Comparison of ENCODE assay signal across 23 mouse cellular contexts in the genomic region with DNA sequence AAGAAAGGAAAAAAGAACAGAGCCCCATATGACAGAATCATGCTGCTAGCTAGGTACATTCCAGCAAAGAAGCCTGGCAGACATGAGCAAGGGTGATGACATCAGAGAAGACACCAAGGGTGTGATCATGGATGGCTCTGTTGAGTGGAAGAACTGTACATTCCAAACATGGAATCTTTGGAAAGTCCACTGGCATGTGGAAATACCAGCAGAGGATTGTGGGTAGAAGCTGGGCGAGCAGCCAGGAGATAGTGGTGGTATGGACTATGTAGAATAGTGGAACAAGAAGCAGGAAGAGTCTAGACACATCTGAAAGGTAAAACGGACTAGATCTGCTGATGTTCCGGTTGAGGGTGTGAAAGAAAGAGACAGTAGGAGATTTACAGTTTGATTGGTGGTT. TPM values are rescaled to one million over a fixed set of nuclear protein-coding genes. Genes with fewer than 3 reads are reported as not detected.
A peak's percentile ranks its signal among the peaks of the same experiment; 100 is the strongest.
DNase-seq lines count a peak whose midpoint lies in the region; ATAC-seq lines count a peak whose summit lies in the region.
"Had no signal": no experiment of that assay in that cellular context is flagged by ENCODE, and none has a peak within 500 bp of the region (broad histone marks: within the 10 kb centered on the region; RNA-seq: fewer than 3 reads in every experiment).

No protein-coding gene starts in this region.

- H3K4me3 ChIP-seq in midbrain, embryonic 10.5 days: no peak overlapping the region
- no peak overlapping the region for H3K4me3 ChIP-seq in midbrain, embryonic 15.5 days
- no peak overlapping the region for H3K4me3 ChIP-seq in heart, embryonic 14.5 days (ENCODE audit: control insufficient read depth in 1 of 2, insufficient read depth in 1 of 2, low read depth in 1 of 2, low read length in 2 of 2)
- H3K4me3 ChIP-seq: embryonic facial prominence, embryonic 10.5 days; forebrain, embryonic 13.5 days; hindbrain, embryonic 12.5 days; limb, embryonic 13.5 days; neural tube, embryonic 15.5 days had no signal

- no peak for ATAC-seq in midbrain, embryonic 15.5 days (replicated peaks)
- no peak for ATAC-seq in heart, embryonic 14.5 days (ENCODE audit: insufficient number of reproducible peaks, insufficient read depth, low FRiP score, low read depth)
- ATAC-seq: CD4-positive, CD25-positive, alpha-beta regulatory T cell, adult 4 months; forebrain, embryonic 13.5 days; intestine, embryonic 16.5 days had no signal

- H3K27ac ChIP-seq in midbrain, embryonic 10.5 days (replicated peaks): peak overlapping the region; percentile 93
- no peak overlapping the region for H3K27ac ChIP-seq in midbrain, embryonic 15.5 days
- peak overlapping the region; percentile 70 to 88 for H3K27ac ChIP-seq in heart, embryonic 14.5 days (replicated peaks in 1 of 2; ENCODE audit: control insufficient read depth in 1 of 2, insufficient read depth in 1 of 2, low read depth in 2 of 2, low read length in 2 of 2)
- H3K27ac ChIP-seq: forebrain, embryonic 13.5 days; limb, embryonic 13.5 days; neural tube, embryonic 15.5 days had no signal

- no peak overlapping the region for H3K9ac ChIP-seq in midbrain, embryonic 15.5 days
- H3K9ac ChIP-seq in heart, embryonic 14.5 days (ENCODE audit: low read length): no peak overlapping the region
- H3K9ac ChIP-seq: forebrain, embryonic 13.5 days; hindbrain, embryonic 12.5 days; limb, embryonic 13.5 days; neural tube, embryonic 15.5 days had no signal

- peaks cover 1% of the 10 kb centered on the region for H3K36me3 ChIP-seq in midbrain, embryonic 10.5 days
- H3K36me3 ChIP-seq in midbrain, embryonic 15.5 days (replicated peaks): no peaks in the 10 kb centered on the region
- H3K36me3 ChIP-seq in heart, embryonic 14.5 days (ENCODE audit: control insufficient read depth, insufficient read depth, low read length): no peaks in the 10 kb centered on the region
- H3K36me3 ChIP-seq: embryonic facial prominence, embryonic 10.5 days; G1E; hindbrain, embryonic 12.5 days; limb, embryonic 13.5 days; neural tube, embryonic 15.5 days had no signal

- 96% methylated on average over 3 of the region's 3 CpGs for WGBS in midbrain, embryonic 10.5 days
- 95% methylated on average over 3 of the region's 3 CpGs for WGBS in midbrain, embryonic 15.5 days
- 11% methylated on average over 3 of the region's 3 CpGs for WGBS in heart, embryonic 14.5 days

- H3K4me1 ChIP-seq in midbrain, embryonic 10.5 days: peaks cover 74% of the 10 kb centered on the region
- H3K4me1 ChIP-seq in midbrain, embryonic 15.5 days: peaks cover 26% of the 10 kb centered on the region
- H3K4me1 ChIP-seq in heart, embryonic 14.5 days (ENCODE audit: control insufficient read depth in 2 of 2, insufficient read depth in 2 of 2, low read length in 2 of 2): peaks cover 30 to 52% of the 10 kb centered on the region in 2 experiments

- DNase-seq in kidney, postnatal 4 days: peak; percentile 50 to 51
- no peak for DNase-seq in kidney, adult 9 months
- no peak for DNase-seq in midbrain, embryonic 10.5 days (ENCODE audit: low spot score)
- DNase-seq in heart, postnatal 4 days: peak; percentile 89
- DNase-seq in adrenal gland, adult 18-20 months (ENCODE audit: low spot score in 2 of 2): no peak
- DNase-seq: adrenal gland, adult 2 months; gastrocnemius, postnatal 25 days; kidney, postnatal 14 days; layer of hippocampus, adult 9-11 months; thymus, postnatal 25 days had no signal

- H3K4me2 ChIP-seq in midbrain, embryonic 15.5 days: no peak overlapping the region
- peak overlapping the region; percentile 21; the same call in 1 of the 2 replicates for H3K4me2 ChIP-seq in heart, embryonic 14.5 days (ENCODE audit: low read length)
- H3K4me2 ChIP-seq: forebrain, embryonic 13.5 days; hindbrain, embryonic 12.5 days; limb, embryonic 13.5 days; midbrain, embryonic 11.5 days; neural tube, embryonic 15.5 days had no signal

- H3K27me3 ChIP-seq in midbrain, embryonic 10.5 days (ENCODE audit: low read depth, poor library complexity, severe bottlenecking): peaks cover 22% of the 10 kb centered on the region
- H3K27me3 ChIP-seq in midbrain, embryonic 15.5 days (replicated peaks): no peaks in the 10 kb centered on the region
- no peaks in the 10 kb centered on the region for H3K27me3 ChIP-seq in heart, embryonic 14.5 days (ENCODE audit: control insufficient read depth, insufficient read depth, low read length)
- H3K27me3 ChIP-seq: hindbrain, embryonic 12.5 days; neural tube, embryonic 15.5 days had no signal

- no peaks in the 10 kb centered on the region for H3K9me3 ChIP-seq in midbrain, embryonic 10.5 days (replicated peaks)
- H3K9me3 ChIP-seq in midbrain, embryonic 15.5 days: no peaks in the 10 kb centered on the region
- no peaks in the 10 kb centered on the region for H3K9me3 ChIP-seq in heart, embryonic 14.5 days (ENCODE audit: control insufficient read depth, low read length)
- H3K9me3 ChIP-seq: embryonic facial prominence, embryonic 10.5 days; forebrain, embryonic 13.5 days; G1E; hindbrain, embryonic 12.5 days; limb, embryonic 13.5 days; neural tube, embryonic 15.5 days had no signal

RNA-seq across cellular contexts. Expression of a gene that starts 43.3 kb away (rescaled TPM):
- 4.7 and 6.0 TPM in 2 replicates for polyA plus RNA-seq in midbrain, embryonic 10.5 days (2016; fragmentation: Nextera tagmentation; extraction: Ambion mirVana)
- 0.23 TPM in 2 replicates for polyA plus RNA-seq in midbrain, embryonic 15.5 days (2015; fragmentation: Nextera tagmentation; extraction: Ambion mirVana)
- polyA plus RNA-seq in heart, embryonic 14.5 days (2014; fragmentation: Nextera tagmentation; extraction: Ambion mirVana): not detected in 2 replicates
- total RNA-seq in heart, postnatal 4 days (2021): not detected
- total RNA-seq in adrenal gland, adult 18-20 months (2021): not detected
- total RNA-seq: adrenal gland, adult 2 months; G1E; gastrocnemius, postnatal 25 days; left cerebral cortex, adult 8-10 months had no signal
- polyA plus RNA-seq: adrenal gland, adult 2 months; CD4-positive, CD25-positive, alpha-beta regulatory T cell, adult 4 months; G1E; intestine, embryonic 16.5 days; liver, embryonic 16.5 days had no signal

RNA-seq across cellular contexts. Expression of a gene that starts 46.4 kb away (rescaled TPM):
- polyA plus RNA-seq in midbrain, embryonic 10.5 days (2016; fragmentation: Nextera tagmentation; extraction: Ambion mirVana): 70.6 and 78.8 TPM in 2 replicates
- polyA plus RNA-seq in midbrain, embryonic 15.5 days (2015; fragmentation: Nextera tagmentation; extraction: Ambion mirVana): 60.6 and 62.4 TPM in 2 replicates
- 95.0 and 97.4 TPM in 2 replicates for polyA plus RNA-seq in heart, embryonic 14.5 days (2014; fragmentation: Nextera tagmentation; extraction: Ambion mirVana)
- total RNA-seq in heart, postnatal 4 days (2021): 100 to 1,000 TPM; 204 to 207 TPM
- 100 to 1,000 TPM; 173 to 206 TPM for total RNA-seq in adrenal gland, adult 18-20 months (2021)

Comparison
In these comparisons a context has a peak if more than half of its experiments do, and no peak if none do; other contexts are left out.
1. DNase-seq: peak in kidney, postnatal 4 days (2 of 2) and heart, postnatal 4 days (single experiment); none in kidney, adult 9 months (single experiment), midbrain, embryonic 10.5 days (single experiment) and adrenal gland, adult 18-20 months (0 of 2).